ENCODE assay signal across 9 mouse cellular contexts in the genomic region with DNA sequence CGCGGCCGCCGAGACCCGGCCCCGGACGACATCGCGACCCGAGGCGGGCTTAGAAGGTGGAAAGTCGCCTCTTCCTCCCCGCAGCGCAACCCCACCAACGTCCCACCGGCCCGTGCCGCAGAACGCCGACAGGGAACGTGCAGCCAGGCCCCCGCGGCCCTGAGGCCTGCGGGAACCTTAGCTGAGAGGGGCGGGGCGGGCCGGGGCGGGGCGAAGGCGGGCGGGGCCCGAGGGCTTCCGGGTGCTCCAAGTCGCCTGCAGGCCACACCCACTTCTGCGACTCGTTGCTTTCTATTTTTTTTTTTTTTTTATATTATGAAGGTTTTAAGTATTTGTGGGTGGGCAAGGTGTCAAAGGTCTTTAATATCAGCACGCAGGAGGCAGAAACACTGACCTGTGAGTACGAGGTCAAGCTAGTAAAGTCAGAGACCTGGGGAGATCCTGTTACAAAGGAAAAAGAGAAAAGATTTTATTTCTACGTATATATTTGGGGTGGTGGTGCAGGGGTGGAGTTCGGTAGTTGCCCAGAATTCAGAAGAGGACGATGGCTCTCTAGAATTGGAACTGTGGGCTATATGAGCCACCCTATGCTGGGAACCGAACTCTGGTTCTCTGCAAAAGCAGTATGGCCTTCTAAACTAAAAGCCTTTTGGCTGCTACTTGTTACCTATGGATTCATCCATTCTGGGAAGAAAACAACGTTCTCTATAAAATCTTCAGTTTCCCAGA. TPM values are rescaled to one million over a fixed set of nuclear protein-coding genes. Genes with fewer than 3 reads are reported as not detected.
DNase-seq lines count a peak whose midpoint lies in the region; ATAC-seq and TF ChIP-seq lines count a peak whose summit lies in the region.
"Had no signal": no experiment of that assay in that cellular context is flagged by ENCODE, and none has a peak within 500 bp of the region (broad histone marks: within the 10 kb centered on the region; RNA-seq: fewer than 3 reads in every experiment).

No protein-coding gene starts in this region.

- no peak for TF ChIP-seq EP300 in stomach, postnatal 0 days (optimal IDR thresholded peaks at IDR 0.05)

- 3% methylated on average over 43 of the region's 43 CpGs for WGBS in intestine, embryonic 16.5 days
- WGBS in liver, embryonic 13.5 days (ENCODE audit: insufficient replicate concordance): 3% methylated on average over 38 of the region's 43 CpGs
- 2% methylated on average over 40 of the region's 43 CpGs for WGBS in stomach, postnatal 0 days

- in situ Hi-C loops in ES-E14 (cut with MboI; ENCODE audit: low sequenced_read_pairs in 2 of 2, unreplicated experiment in 2 of 2): no loop called here

- peak overlapping the region; percentile 87 for H3ac ChIP-seq in myocyte (ENCODE audit: control insufficient read depth, insufficient read length)

- TF ChIP-seq CTCF in stomach, postnatal 0 days (IDR thresholded peaks at IDR 0.05; ENCODE audit: low read depth): no peak

- no peak overlapping the region for H3K27ac ChIP-seq in ES-E14 (ENCODE audit: insufficient read depth, low read depth, low read length, poor library complexity, severe bottlenecking)
- H3K27ac ChIP-seq in intestine, embryonic 16.5 days (ENCODE audit: low read length): peak overlapping the region; percentile 93
- peak overlapping the region; percentile 84 for H3K27ac ChIP-seq in liver, embryonic 13.5 days
- peak overlapping the region; percentile 90 for H3K27ac ChIP-seq in stomach, postnatal 0 days (replicated peaks)

- H3K27me3 ChIP-seq in intestine, embryonic 16.5 days (replicated peaks; ENCODE audit: control insufficient read depth, insufficient read depth, low read length): no peaks in the 10 kb centered on the region
- no peaks in the 10 kb centered on the region for H3K27me3 ChIP-seq in liver, embryonic 13.5 days
- H3K27me3 ChIP-seq in myocyte (ENCODE audit: control insufficient read depth, insufficient read depth, insufficient read length): no peaks in the 10 kb centered on the region
- H3K27me3 ChIP-seq in stomach, postnatal 0 days (ENCODE audit: control insufficient read depth, insufficient read depth, low read length): no peaks in the 10 kb centered on the region

- H3K4me1 ChIP-seq in ES-E14 (ENCODE audit: control insufficient read depth in 2 of 2, insufficient read depth in 2 of 2, low read length in 2 of 2, poor library complexity in 1 of 2): peaks cover 4 to 6% of the 10 kb centered on the region in 2 experiments; a peak in 1 of 4 replicates
- 0 out of 2 replicates have a peak, but pooled peaks cover 2% of the 10 kb centered on the region for H3K4me1 ChIP-seq in intestine, embryonic 16.5 days (ENCODE audit: control insufficient read depth, insufficient read depth, low read length)
- H3K4me1 ChIP-seq in liver, embryonic 13.5 days (replicated peaks): peaks cover 20% of the 10 kb centered on the region
- no peaks in the 10 kb centered on the region for H3K4me1 ChIP-seq in stomach, postnatal 0 days (replicated peaks; ENCODE audit: control insufficient read depth, insufficient read depth)

- peak overlapping the region; percentile 78 to 92 for H3K4me3 ChIP-seq in ES-E14 (ENCODE audit: insufficient read depth in 1 of 2, low read depth in 1 of 2, low read length in 2 of 2, poor library complexity in 1 of 2, severe bottlenecking in 1 of 2)
- peak overlapping the region; percentile 91 for H3K4me3 ChIP-seq in intestine, embryonic 16.5 days (ENCODE audit: low read length)
- H3K4me3 ChIP-seq in liver, embryonic 13.5 days (replicated peaks): peak overlapping the region; percentile 88
- peak overlapping the region; percentile 39 for H3K4me3 ChIP-seq in myocyte
- peak overlapping the region; percentile 88 for H3K4me3 ChIP-seq in stomach, postnatal 0 days (ENCODE audit: low read depth, low read length)

- H3K36me3 ChIP-seq in ES-E14 (ENCODE audit: control insufficient read depth, insufficient read depth, low read length, poor library complexity, severe bottlenecking) (no peaks in the 10 kb centered on the region; the same call in 1 of the 2 replicates), myocyte (ENCODE audit: control insufficient read depth, insufficient read depth) (no peaks in the 10 kb centered on the region)
- H3K36me3 ChIP-seq in intestine, embryonic 16.5 days (ENCODE audit: control insufficient read depth, insufficient read depth, low read length): peaks cover 5% of the 10 kb centered on the region; the same call in 1 of the 2 replicates
- peaks cover 16% of the 10 kb centered on the region for H3K36me3 ChIP-seq in liver, embryonic 13.5 days
- H3K36me3 ChIP-seq in stomach, postnatal 0 days (ENCODE audit: control insufficient read depth, insufficient read depth, low read length): no peaks in the 10 kb centered on the region; the same call in 1 of the 2 replicates

- peak overlapping the region; percentile 65 for H3K4me2 ChIP-seq in intestine, embryonic 16.5 days (ENCODE audit: low read depth, low read length)
- H3K4me2 ChIP-seq in liver, embryonic 13.5 days: peak overlapping the region; percentile 98
- H3K4me2 ChIP-seq in myocyte (ENCODE audit: low read depth): peak overlapping the region; percentile 72
- H3K4me2 ChIP-seq in stomach, postnatal 0 days (replicated peaks; ENCODE audit: low read depth): peak overlapping the region; percentile 70

- peak; percentile 96 for TF ChIP-seq POLR2A in myocyte (IDR thresholded peaks at IDR 0.05; ENCODE audit: insufficient read length, low read depth)

- peak overlapping the region; percentile 90 for H3K9ac ChIP-seq in ES-E14 (ENCODE audit: insufficient read depth, low read depth, low read length, poor library complexity, severe bottlenecking)
- peak overlapping the region; percentile 95 for H3K9ac ChIP-seq in intestine, embryonic 16.5 days (ENCODE audit: low read depth, low read length)
- H3K9ac ChIP-seq in liver, embryonic 13.5 days: peak overlapping the region; percentile 94
- peak overlapping the region; percentile 96 for H3K9ac ChIP-seq in stomach, postnatal 0 days (ENCODE audit: low read length)

- ATAC-seq in intestine, embryonic 16.5 days: peak; percentile 93
- peak; percentile 88 for ATAC-seq in liver, embryonic 13.5 days (ENCODE audit: low read depth)
- peak; percentile 89 for ATAC-seq in stomach, postnatal 0 days (ENCODE audit: low FRiP score, low TSS enrichment)

- H3K9me3 ChIP-seq in ES-E14 (ENCODE audit: control insufficient read depth, insufficient read depth, low read depth, low read length): no peaks in the 10 kb centered on the region
- no peaks in the 10 kb centered on the region for H3K9me3 ChIP-seq in intestine, embryonic 16.5 days (ENCODE audit: control insufficient read depth, low read length)
- no peaks in the 10 kb centered on the region for H3K9me3 ChIP-seq in liver, embryonic 13.5 days (replicated peaks)
- H3K9me3 ChIP-seq in stomach, postnatal 0 days (ENCODE audit: control insufficient read depth, low read length): no peaks in the 10 kb centered on the region

- H3K79me2 ChIP-seq in myocyte (ENCODE audit: control insufficient read depth, insufficient read depth): peaks cover 13% of the 10 kb centered on the region

- DNase-seq in 3T3-L1 (ENCODE audit: low read depth, low spot score) (peak; percentile 83), ES-E14 (ENCODE audit: low read depth, low spot score) (peak; percentile 68)
- peak; percentile 69 for DNase-seq in cerebellum, adult 9-11 months
- DNase-seq in gastrocnemius, postnatal 10 days: peak; percentile 69
- peak; percentile 68 for DNase-seq in liver, embryonic 13.5 days
- peak; percentile 93 for DNase-seq in stomach, postnatal 0 days (ENCODE audit: low spot score)

TF ChIP-seq in ES-E14, 5 proteins besides CTCF, POLR2A, EP300 and RAD21:
- peak; percentile 91 for TF ChIP-seq ZNF384 (IDR thresholded peaks at IDR 0.05; ENCODE audit: low read depth, low read length)
- TF ChIP-seq HCFC1 (IDR thresholded peaks at IDR 0.05; ENCODE audit: borderline replicate concordance, insufficient read depth, low read length): no peak; the same call in 1 of the 2 replicates

TF ChIP-seq in myocyte, 11 proteins besides CTCF, POLR2A, EP300 and RAD21 (continues in another document):
- TF ChIP-seq TCF12 (IDR thresholded peaks at IDR 0.05; ENCODE audit: insufficient read depth, poor library complexity, severe bottlenecking) (no peak), TCF3 (IDR thresholded peaks at IDR 0.05; ENCODE audit: insufficient read length, low read depth) (no peak), USF1 (IDR thresholded peaks at IDR 0.05; ENCODE audit: low read depth) (no peak), E2F4 (IDR thresholded peaks at IDR 0.05; ENCODE audit: insufficient read depth) (no peak), REST (IDR thresholded peaks at IDR 0.05; ENCODE audit: insufficient read depth, insufficient read length) (no peak), CEBPB (IDR thresholded peaks at IDR 0.05; ENCODE audit: insufficient read depth, poor library complexity, severe bottlenecking) (no peak), MYOD1 (IDR thresholded peaks at IDR 0.05; ENCODE audit: control insufficient read depth in 1 of 3, insufficient read length in 2 of 3, low read depth in 2 of 3) (no peak)

RNA-seq across cellular contexts. Expression of gene Rp9, which starts 1.2 kb away (rescaled TPM):
- 30.1 and 32.8 TPM in 2 replicates for total RNA-seq in ES-E14 (2012; rRNA removed)
- 10 to 100 TPM; 25.4 to 30.1 TPM for total RNA-seq in gastrocnemius, postnatal 10 days (2021)
- 58.3 and 58.4 TPM in 2 replicates for polyA plus RNA-seq in intestine, embryonic 16.5 days (2015; fragmentation: Nextera tagmentation; extraction: Ambion mirVana)
- 44.8 and 45.9 TPM in 2 replicates for polyA plus RNA-seq in liver, embryonic 13.5 days (2015; fragmentation: Nextera tagmentation; extraction: Ambion mirVana)
- 52.0 TPM for polyA plus RNA-seq in myocyte (2012; fragmentation: generic; extraction: Trizol)
- 62.1 and 65.0 TPM in 2 replicates for polyA plus RNA-seq in stomach, postnatal 0 days (2015; fragmentation: Nextera tagmentation; extraction: Ambion mirVana)

RNA-seq across cellular contexts. Expression of gene Bbs9, which starts 7.2 kb away (rescaled TPM):
- 10.3 and 12.3 TPM in 2 replicates for total RNA-seq in ES-E14 (2012; rRNA removed)
- 10 to 100 TPM in 1 of 2 experiments, 1 to 10 TPM in 1; 9.6 to 11.3 TPM for total RNA-seq in gastrocnemius, postnatal 10 days (2021)
- 11.8 and 12.6 TPM in 2 replicates for polyA plus RNA-seq in intestine, embryonic 16.5 days (2015; fragmentation: Nextera tagmentation; extraction: Ambion mirVana)
- polyA plus RNA-seq in liver, embryonic 13.5 days (2015; fragmentation: Nextera tagmentation; extraction: Ambion mirVana): 3.2 and 4.0 TPM in 2 replicates
- 3.6 TPM for polyA plus RNA-seq in myocyte (2012; fragmentation: generic; extraction: Trizol)
- polyA plus RNA-seq in stomach, postnatal 0 days (2015; fragmentation: Nextera tagmentation; extraction: Ambion mirVana): 4.0 and 5.8 TPM in 2 replicates

RNA-seq across cellular contexts. Expression of gene Gm17545, which starts 14.2 kb away (rescaled TPM):
- not detected in 2 replicates for total RNA-seq in ES-E14 (2012; rRNA removed)
- not detected for total RNA-seq in gastrocnemius, postnatal 10 days (2021)
- polyA plus RNA-seq in intestine, embryonic 16.5 days (2015; fragmentation: Nextera tagmentation; extraction: Ambion mirVana): not detected in 2 replicates
- not detected in 2 replicates for polyA plus RNA-seq in liver, embryonic 13.5 days (2015; fragmentation: Nextera tagmentation; extraction: Ambion mirVana)
- polyA plus RNA-seq in myocyte (2012; fragmentation: generic; extraction: Trizol): not detected
- not detected in 2 replicates for polyA plus RNA-seq in stomach, postnatal 0 days (2015; fragmentation: Nextera tagmentation; extraction: Ambion mirVana)
- total RNA-seq: heart, postnatal 14 days had no signal

RNA-seq across cellular contexts. Expression of gene 9530077C05Rik, which starts 57.0 kb away (rescaled TPM):
- 2.2 and 2.5 TPM in 2 replicates for total RNA-seq in ES-E14 (2012; rRNA removed)
- total RNA-seq in gastrocnemius, postnatal 10 days (2021): under 1 TPM; 0.50 to 0.59 TPM
- 3.0 and 3.4 TPM in 2 replicates for polyA plus RNA-seq in intestine, embryonic 16.5 days (2015; fragmentation: Nextera tagmentation; extraction: Ambion mirVana)
- 1.7 and 2.0 TPM in 2 replicates for polyA plus RNA-seq in liver, embryonic 13.5 days (2015; fragmentation: Nextera tagmentation; extraction: Ambion mirVana)
- 0.46 TPM for polyA plus RNA-seq in myocyte (2012; fragmentation: generic; extraction: Trizol)
- 2.2 and 2.8 TPM in 2 replicates for polyA plus RNA-seq in stomach, postnatal 0 days (2015; fragmentation: Nextera tagmentation; extraction: Ambion mirVana)

Comparison
In these comparisons a context has a peak if more than half of its experiments do, and no peak if none do; other contexts are left out.
1. H3K4me3 ChIP-seq: peak in every context shown above with its lines; median percentile 91 in intestine, embryonic 16.5 days; 88 in liver, embryonic 13.5 days; 88 in stomach, postnatal 0 days; 85 in ES-E14; 39 in myocyte.